Mouse (Mus musculus): Measurements from ENCODE around the gene Gm8978.
"Not testable (repeated sequence)": the region's sequence is repeated elsewhere in the genome, so short reads cannot be mapped to it uniquely, and the experiment has no call there.

Gene Gm8978

DNA sequence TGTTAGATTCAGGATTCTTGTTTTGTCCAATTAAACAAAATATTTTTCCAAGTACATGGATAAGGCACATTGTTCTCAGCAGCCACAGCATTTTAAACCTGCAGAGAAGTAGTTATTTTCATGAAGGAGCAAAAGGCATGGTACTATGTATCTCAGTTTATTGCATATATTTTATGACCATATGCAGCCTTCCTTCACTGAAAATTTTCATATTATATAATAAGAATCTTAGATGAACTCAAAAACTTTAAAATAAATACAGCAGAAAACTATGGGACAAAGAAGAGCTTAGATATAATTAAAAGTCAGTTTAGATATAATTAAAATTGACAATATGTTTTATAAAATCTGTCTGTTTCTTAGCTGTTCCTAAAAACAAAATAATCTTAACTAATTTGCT, at the start of gene Gm8978:
Gm8978 (minus strand) TSS at position 101 of the 400 bp plus-strand sequence.
- DNase-seq (ENCODE audit: low read depth) = not testable (repeated sequence)

DNA sequence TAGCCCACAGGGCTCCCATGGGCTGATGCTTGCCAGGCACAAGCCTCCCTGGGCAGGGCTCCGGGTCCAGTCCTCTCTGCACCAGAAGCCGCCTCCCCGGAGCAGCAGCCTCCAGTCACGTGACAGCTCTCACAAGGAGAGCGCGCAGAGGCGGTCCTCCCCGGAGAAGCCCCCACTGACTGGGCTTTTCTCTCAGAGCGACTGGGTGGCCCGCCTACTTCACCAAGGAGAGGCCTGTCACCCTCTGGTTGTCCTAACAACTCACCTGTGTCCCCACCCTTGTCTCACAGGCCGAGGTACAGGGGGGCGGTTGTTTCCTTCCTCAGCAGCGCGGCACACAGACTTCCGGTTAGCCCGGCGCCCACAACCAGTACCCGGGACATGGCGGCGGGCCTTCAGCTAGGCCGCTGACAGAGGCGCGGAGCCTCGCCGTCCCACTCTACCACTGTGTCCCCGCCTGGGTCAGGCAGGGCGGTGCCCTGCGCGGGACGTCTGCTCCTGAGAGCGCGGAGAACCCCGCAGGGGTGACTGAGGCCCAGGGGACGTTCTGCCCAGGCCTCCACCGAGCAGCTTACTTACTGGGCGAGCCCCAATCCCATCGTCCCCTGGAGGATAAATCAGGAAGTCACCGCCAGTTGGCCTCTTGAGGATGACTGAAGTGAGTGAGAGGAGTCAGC, 35.3 kb downstream of the Gm8978 start:
- DNase-seq (ENCODE audit: low read depth) = peak; percentile 69

DNA sequence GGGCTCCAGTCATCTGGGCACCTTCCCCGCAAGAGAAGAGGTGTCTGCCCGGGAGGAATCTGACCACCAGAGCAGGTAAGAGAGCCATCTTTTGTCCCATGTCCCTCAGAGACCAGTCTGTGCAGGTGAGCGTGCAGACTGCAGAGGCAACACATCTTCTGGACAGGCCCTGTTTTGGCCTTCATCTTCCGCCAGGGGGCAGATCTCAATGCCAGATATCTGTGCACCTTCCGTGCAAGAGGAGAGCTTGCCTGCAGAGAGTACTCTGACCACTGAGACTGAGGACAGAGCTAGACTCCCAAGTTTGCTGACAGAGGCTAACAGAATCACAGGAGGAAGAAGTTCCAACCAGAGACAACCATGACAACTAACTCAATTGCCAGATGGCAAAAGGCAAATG, 56.5 kb downstream of the Gm8978 start:
- DNase-seq (ENCODE audit: low read depth) = not testable (repeated sequence)
